Mouse (Mus musculus): ENCODE measurements around the gene BC048562. TPM values are rescaled to one million over a fixed set of nuclear protein-coding genes. Genes with fewer than 3 reads are reported as not detected.

The BC048562 gene
- polyA plus RNA-seq, 1 experiment from 2014 or later: not detected

DNA sequence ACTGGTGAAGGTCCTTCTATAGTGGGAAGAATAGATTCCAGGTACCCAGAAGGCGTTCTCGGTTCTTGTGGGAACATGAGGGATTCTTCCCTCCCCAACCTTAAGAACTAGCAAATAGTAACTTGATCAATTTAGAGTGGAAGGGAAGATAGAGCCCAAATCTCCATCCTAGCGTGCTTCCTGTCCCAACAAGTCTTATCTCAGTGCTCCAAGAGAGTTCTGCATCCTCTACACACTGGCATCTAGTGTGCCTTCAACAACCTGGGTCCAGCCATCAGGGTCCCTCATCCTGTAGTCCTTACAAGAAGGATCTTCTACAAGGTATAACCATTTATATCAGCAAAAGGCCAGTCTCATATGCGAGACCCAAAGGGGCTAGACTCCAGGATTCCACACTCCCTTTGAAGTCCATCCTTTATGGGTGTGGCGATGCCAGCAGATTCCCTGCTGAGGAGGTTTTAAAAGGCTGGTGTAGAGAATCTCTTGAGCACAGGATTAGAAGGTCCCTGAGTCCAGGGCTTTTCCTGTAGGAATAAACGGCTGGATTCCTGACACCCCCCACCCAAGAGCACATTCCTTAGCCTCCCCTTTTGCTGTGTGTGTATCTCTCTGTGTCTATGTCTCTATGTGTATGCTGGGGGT, 15.4 kb downstream of the BC048562 start:
- no peaks in the 10 kb centered on the region for H3K9me3 ChIP-seq (replicated peaks; ENCODE audit: control insufficient read depth, low read length)
- 52% methylated on average over 6 of the region's 6 CpGs for WGBS
- DNase-seq (ENCODE audit: low spot score) (no peak), ATAC-seq (replicated peaks; ENCODE audit: insufficient number of reproducible peaks, low FRiP score, low TSS enrichment, low read depth) (no peak)
- peak overlapping the region; percentile 83 for H3K4me2 ChIP-seq (ENCODE audit: low read depth, low read length)
- no peak overlapping the region for H3K27ac ChIP-seq (replicated peaks; ENCODE audit: low read depth, low read length)
- peaks cover 9% of the 10 kb centered on the region; the same call in 1 of the 2 replicates for H3K4me1 ChIP-seq (ENCODE audit: control insufficient read depth, insufficient read depth, low read length)
- no peaks in the 10 kb centered on the region for H3K36me3 ChIP-seq (replicated peaks; ENCODE audit: control insufficient read depth, insufficient read depth, low read depth, low read length)
- peak overlapping the region; percentile 64 for H3K9ac ChIP-seq (replicated peaks; ENCODE audit: low read length)
- no peaks in the 10 kb centered on the region for H3K27me3 ChIP-seq (ENCODE audit: control insufficient read depth, insufficient read depth, low read length)
- peak overlapping the region; percentile 52 for H3K4me3 ChIP-seq (ENCODE audit: low read depth, low read length)

DNA sequence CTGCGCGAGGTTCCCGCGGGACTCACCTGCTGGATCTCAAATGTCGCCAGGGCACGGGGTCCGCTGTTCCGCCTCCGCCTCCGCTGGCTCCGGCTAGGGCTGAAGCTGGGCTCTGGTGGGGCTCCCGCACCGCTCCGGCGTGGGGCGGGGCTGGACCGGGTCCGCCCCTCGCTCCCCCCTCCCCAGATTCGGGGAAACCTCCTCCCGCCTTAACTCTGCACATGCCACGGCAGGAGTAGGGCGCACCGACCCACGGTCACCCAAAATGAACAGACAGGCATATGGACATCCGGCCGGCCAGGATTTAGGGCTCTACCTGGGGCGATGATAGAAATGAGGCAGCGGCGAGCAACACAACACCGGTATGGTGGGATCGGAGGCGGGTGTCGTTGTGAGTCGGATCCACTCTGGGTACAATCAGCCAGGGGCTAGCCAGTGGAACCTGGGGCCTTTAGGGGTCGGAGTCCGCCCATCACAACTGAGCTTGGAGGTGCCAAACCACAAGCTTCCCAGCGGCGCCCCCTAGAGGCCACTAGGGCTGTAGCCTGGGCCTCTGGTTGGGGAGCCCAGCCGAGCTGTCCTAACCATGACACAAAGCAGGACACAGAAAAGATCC, 16.1 kb downstream of the BC048562 start:
- peak; percentile 95 for DNase-seq (ENCODE audit: low spot score)
- Histone ChIP-seq H3K36me3 (replicated peaks; ENCODE audit: control insufficient read depth, insufficient read depth, low read depth, low read length) (no peaks in the 10 kb centered on the region), H3K4me2 (ENCODE audit: low read depth, low read length) (peak overlapping the region; percentile 83), H3K27me3 (ENCODE audit: control insufficient read depth, insufficient read depth, low read length) (no peaks in the 10 kb centered on the region), H3K9me3 (replicated peaks; ENCODE audit: control insufficient read depth, low read length) (no peaks in the 10 kb centered on the region), H3K9ac (replicated peaks; ENCODE audit: low read length) (peak overlapping the region; percentile 64), H3K4me1 (ENCODE audit: control insufficient read depth, insufficient read depth, low read length) (peaks cover 9% of the 10 kb centered on the region; the same call in 1 of the 2 replicates), H3K27ac (replicated peaks; ENCODE audit: low read depth, low read length) (peak overlapping the region; percentile 41), H3K4me3 (ENCODE audit: low read depth, low read length) (peak overlapping the region; percentile 52)
- peak; percentile 81 for ATAC-seq (replicated peaks; ENCODE audit: insufficient number of reproducible peaks, low FRiP score, low TSS enrichment, low read depth)
- WGBS: under 1% methylated on average over 40 of the region's 40 CpGs

DNA sequence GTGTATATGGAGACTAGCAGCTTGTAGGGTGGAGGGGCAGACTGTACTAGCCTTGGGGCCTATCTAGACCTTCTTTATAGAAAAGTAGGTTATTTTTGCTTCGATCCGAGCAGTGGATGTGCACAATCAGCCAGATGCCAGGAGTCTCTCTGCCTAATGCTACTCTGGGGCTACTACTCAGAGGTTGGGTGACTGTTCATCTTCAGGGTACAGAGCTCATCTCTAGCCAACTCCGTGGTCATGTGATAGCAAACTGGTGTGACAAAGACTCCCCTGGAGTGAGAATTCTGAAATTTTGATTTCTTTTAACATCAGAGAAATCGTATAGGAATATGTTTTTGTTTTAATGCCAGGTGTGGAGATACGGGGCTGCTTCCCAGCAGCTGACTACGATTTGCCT, 16.6 kb downstream of the BC048562 start:
- ATAC-seq (replicated peaks; ENCODE audit: insufficient number of reproducible peaks, low FRiP score, low TSS enrichment, low read depth): no peak; the same call in 1 of the 2 replicates
- Histone ChIP-seq H3K4me1 (ENCODE audit: control insufficient read depth, insufficient read depth, low read length) (peaks cover 9% of the 10 kb centered on the region; the same call in 1 of the 2 replicates), H3K4me3 (ENCODE audit: low read depth, low read length) (peak overlapping the region; percentile 52), H3K9ac (replicated peaks; ENCODE audit: low read length) (peak overlapping the region; percentile 64), H3K36me3 (replicated peaks; ENCODE audit: control insufficient read depth, insufficient read depth, low read depth, low read length) (no peaks in the 10 kb centered on the region), H3K27me3 (ENCODE audit: control insufficient read depth, insufficient read depth, low read length) (no peaks in the 10 kb centered on the region), H3K9me3 (replicated peaks; ENCODE audit: control insufficient read depth, low read length) (no peaks in the 10 kb centered on the region), H3K27ac (replicated peaks; ENCODE audit: low read depth, low read length) (peak overlapping the region; percentile 41; the same call in 1 of the 2 replicates), H3K4me2 (ENCODE audit: low read depth, low read length) (peak overlapping the region; percentile 83)
- DNase-seq (ENCODE audit: low spot score): no peak
- WGBS: 47% methylated on average over 6 of the region's 6 CpGs

DNA sequence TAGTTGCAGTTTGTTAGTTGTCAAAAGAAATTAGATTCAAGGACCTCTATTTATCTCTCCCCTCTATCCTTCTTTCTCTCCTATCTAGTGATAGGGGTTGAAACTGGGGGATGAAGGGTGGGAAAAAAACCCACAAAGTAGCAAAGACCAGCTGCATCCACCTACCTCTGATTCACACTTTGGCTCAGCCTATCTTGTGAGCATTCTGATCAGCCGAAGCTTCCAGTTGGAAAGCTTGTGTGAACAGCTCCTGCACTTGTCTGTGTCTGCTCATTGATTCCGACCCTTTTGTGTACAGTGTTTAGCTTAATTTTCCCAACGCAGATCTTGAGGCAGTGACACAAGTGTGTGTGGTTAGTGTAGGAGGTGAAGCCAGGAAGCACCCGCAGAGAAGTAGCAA, 17.2 kb downstream of the BC048562 start:
- Histone ChIP-seq H3K27ac (replicated peaks; ENCODE audit: low read depth, low read length) (no peak overlapping the region), H3K36me3 (replicated peaks; ENCODE audit: control insufficient read depth, insufficient read depth, low read depth, low read length) (no peaks in the 10 kb centered on the region), H3K27me3 (ENCODE audit: control insufficient read depth, insufficient read depth, low read length) (no peaks in the 10 kb centered on the region), H3K4me3 (ENCODE audit: low read depth, low read length) (no peak overlapping the region), H3K4me1 (ENCODE audit: control insufficient read depth, insufficient read depth, low read length) (peaks cover 9% of the 10 kb centered on the region; the same call in 1 of the 2 replicates), H3K9ac (replicated peaks; ENCODE audit: low read length) (no peak overlapping the region), H3K4me2 (ENCODE audit: low read depth, low read length) (no peak overlapping the region; the same call in 1 of the 2 replicates), H3K9me3 (replicated peaks; ENCODE audit: control insufficient read depth, low read length) (no peaks in the 10 kb centered on the region)
- 79% methylated on average over 4 of the region's 4 CpGs for WGBS
- ATAC-seq (replicated peaks; ENCODE audit: insufficient number of reproducible peaks, low FRiP score, low TSS enrichment, low read depth): no peak
- DNase-seq (ENCODE audit: low spot score): no peak

DNA sequence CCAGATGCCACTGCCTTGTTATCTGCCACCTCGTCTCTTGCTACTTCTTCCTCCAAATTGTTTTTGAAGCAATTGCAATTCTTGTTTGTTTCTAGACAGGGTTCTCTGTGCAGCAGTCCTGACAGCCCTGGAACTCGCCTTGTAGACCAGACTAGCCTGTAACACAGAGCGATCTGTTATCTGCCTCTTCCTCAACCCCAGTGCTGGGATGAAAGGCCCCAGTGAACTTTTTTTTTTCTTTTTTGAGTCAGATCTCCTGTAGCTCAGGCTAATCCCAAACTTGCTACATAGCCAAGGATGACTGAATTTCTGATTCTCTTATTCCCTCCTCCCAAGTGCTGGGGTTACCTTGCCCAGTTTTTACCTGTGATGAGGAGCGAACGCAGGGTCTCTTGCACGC, 18.1 kb downstream of the BC048562 start:
- ATAC-seq (replicated peaks; ENCODE audit: insufficient number of reproducible peaks, low FRiP score, low TSS enrichment, low read depth): no peak
- H3K9me3 ChIP-seq (replicated peaks; ENCODE audit: control insufficient read depth, low read length): no peaks in the 10 kb centered on the region
- no peaks in the 10 kb centered on the region for H3K27me3 ChIP-seq (ENCODE audit: control insufficient read depth, insufficient read depth, low read length)
- H3K27ac ChIP-seq (replicated peaks; ENCODE audit: low read depth, low read length): no peak overlapping the region
- 84% methylated on average over 6 of the region's 6 CpGs for whole genome bisulfite sequencing
- no peak overlapping the region for H3K4me2 ChIP-seq (ENCODE audit: low read depth, low read length)
- no peaks in the 10 kb centered on the region for H3K36me3 ChIP-seq (replicated peaks; ENCODE audit: control insufficient read depth, insufficient read depth, low read depth, low read length)
- no peak overlapping the region for H3K9ac ChIP-seq (replicated peaks; ENCODE audit: low read length)
- no peak for DNase-seq (ENCODE audit: low spot score)
- peaks cover 9% of the 10 kb centered on the region; the same call in 1 of the 2 replicates for H3K4me1 ChIP-seq (ENCODE audit: control insufficient read depth, insufficient read depth, low read length)
- H3K4me3 ChIP-seq (ENCODE audit: low read depth, low read length): no peak overlapping the region

DNA sequence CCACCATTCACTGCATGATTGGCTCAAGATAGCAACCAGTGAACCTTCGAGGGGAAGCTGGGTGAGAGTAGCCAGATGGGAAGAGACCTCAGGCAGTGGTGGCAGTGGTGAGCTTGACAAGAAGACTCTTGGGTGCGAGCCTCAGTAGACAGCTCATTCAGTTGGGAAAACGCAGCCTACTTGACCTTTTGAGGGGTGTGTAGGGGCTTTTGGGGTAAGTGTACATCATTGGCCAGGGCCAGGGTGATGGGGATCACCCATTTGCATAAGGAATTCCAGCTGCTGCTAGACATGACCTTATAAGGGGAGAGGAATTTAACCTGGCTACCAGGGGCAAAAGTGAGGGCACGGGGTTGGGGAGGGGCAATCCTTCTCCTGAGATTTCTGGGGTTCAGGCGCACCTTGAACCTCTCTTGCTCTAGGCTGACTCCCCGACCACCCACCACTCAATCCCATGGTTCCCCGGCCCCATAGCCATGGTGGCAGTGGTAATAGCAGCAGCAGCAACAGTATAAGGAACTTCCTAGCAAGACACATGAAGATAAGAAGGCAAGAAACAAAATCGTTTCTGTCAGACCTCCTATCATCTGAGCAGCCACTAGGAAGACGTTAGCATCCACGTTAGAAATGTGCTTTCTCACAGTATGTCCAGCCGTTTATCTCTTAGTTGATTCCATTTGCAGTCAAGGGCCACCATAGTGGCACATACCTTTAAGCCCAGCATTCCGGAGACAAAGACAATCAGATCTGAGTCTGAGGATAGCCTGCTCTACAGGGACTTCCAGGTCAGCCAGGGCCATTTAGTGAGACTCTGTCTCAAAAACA, 19.7 kb downstream of the BC048562 start:
- H3K27ac ChIP-seq (replicated peaks; ENCODE audit: low read depth, low read length): no peak overlapping the region
- H3K4me3 ChIP-seq (ENCODE audit: low read depth, low read length): no peak overlapping the region
- no peak overlapping the region for H3K9ac ChIP-seq (replicated peaks; ENCODE audit: low read length)
- H3K27me3 ChIP-seq (ENCODE audit: control insufficient read depth, insufficient read depth, low read length): no peaks in the 10 kb centered on the region
- H3K9me3 ChIP-seq (replicated peaks; ENCODE audit: control insufficient read depth, low read length): no peaks in the 10 kb centered on the region
- no peaks in the 10 kb centered on the region for H3K36me3 ChIP-seq (replicated peaks; ENCODE audit: control insufficient read depth, insufficient read depth, low read depth, low read length)
- 75% methylated on average over 12 of the region's 12 CpGs for WGBS
- H3K4me2 ChIP-seq (ENCODE audit: low read depth, low read length): no peak overlapping the region
- DNase-seq (ENCODE audit: low spot score): no peak
- H3K4me1 ChIP-seq (ENCODE audit: control insufficient read depth, insufficient read depth, low read length): no peaks in the 10 kb centered on the region
- ATAC-seq (replicated peaks; ENCODE audit: insufficient number of reproducible peaks, low FRiP score, low TSS enrichment, low read depth): no peak

DNA sequence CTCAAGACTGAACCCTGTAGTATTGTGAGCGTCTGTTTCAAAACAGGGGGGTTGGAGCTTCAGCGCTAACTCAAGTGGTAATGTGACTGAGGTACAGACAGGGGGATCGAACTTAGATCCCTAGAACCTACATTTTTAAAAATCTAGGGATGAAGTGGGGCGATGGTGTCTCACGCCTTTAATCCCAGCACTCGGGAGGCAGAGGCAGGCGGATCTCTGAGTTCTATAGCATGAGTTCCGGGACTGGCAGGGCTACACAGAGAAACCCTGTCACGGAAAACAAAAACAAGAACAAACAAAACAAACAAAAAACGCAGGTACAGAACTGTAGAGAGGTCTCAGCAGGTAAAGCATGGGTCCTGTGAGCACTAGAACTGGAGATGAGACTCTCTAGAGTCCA, 20.7 kb downstream of the BC048562 start:
- Histone ChIP-seq H3K4me2 (ENCODE audit: low read depth, low read length) (no peak overlapping the region), H3K4me3 (ENCODE audit: low read depth, low read length) (no peak overlapping the region), H3K27ac (replicated peaks; ENCODE audit: low read depth, low read length) (no peak overlapping the region), H3K36me3 (replicated peaks; ENCODE audit: control insufficient read depth, insufficient read depth, low read depth, low read length) (no peaks in the 10 kb centered on the region), H3K9ac (replicated peaks; ENCODE audit: low read length) (no peak overlapping the region), H3K27me3 (ENCODE audit: control insufficient read depth, insufficient read depth, low read length) (no peaks in the 10 kb centered on the region), H3K9me3 (replicated peaks; ENCODE audit: control insufficient read depth, low read length) (no peaks in the 10 kb centered on the region), H3K4me1 (ENCODE audit: control insufficient read depth, insufficient read depth, low read length) (no peaks in the 10 kb centered on the region)
- WGBS: 84% methylated on average over 10 of the region's 10 CpGs
- no peak for DNase-seq (ENCODE audit: low spot score)
- no peak for ATAC-seq (replicated peaks; ENCODE audit: insufficient number of reproducible peaks, low FRiP score, low TSS enrichment, low read depth)
